Mouse (Mus musculus): ENCODE data around the gene Jund.

- TF ChIP-seq CTCF (IDR thresholded peaks at IDR 0.05; ENCODE audit: control insufficient read depth, insufficient read depth, low read length): no peak
- no peak for TF ChIP-seq POLR2A (IDR thresholded peaks at IDR 0.05; ENCODE audit: borderline replicate concordance, control insufficient read depth, low read depth, low read length)
Measured at GRCm38 (mm10) chr8:70696946-70697345, 1.8 kb upstream of the Jund start.

All from bone marrow, adult 2 months (tissue).